Mouse (Mus musculus) stomach, postnatal 0 days (tissue): ENCODE results near the gene Synpo2l. TPM values are rescaled to one million over a fixed set of nuclear protein-coding genes. Genes with fewer than 3 reads are reported as not detected.
A peak's percentile ranks its signal among the peaks of the same experiment; 100 is the strongest.

Experiments used
- ATAC-seq: fragments of 200-750 bp; cut with Nextera tagmentation; 2 replicates; pipeline ENCODE4 v1.8.0; 2017; ENCODE audit not compliant: low FRiP score, low TSS enrichment
- DNase-seq: peaks from one replicate; pipeline ENCODE4 v3.0.0-alpha.2; 2016; ENCODE audit warnings: low spot score
- H3K27ac ChIP-seq: fragments of 300-500 bp; sonication (generic); replicated peaks from 2 replicates; pipeline ENCODE4 v1.5.1; 2014; ENCODE audit warnings: mild to moderate bottlenecking, control low read depth
- H3K27me3 ChIP-seq: fragments of 300-500 bp; sonication (generic); 2 replicates; pipeline ENCODE4 v1.6.1; 2014; ENCODE audit warnings: low read length; ENCODE audit not compliant: control insufficient read depth, insufficient read depth
- H3K36me3 ChIP-seq: fragments of 300-500 bp; sonication (generic); 2 replicates; pipeline ENCODE4 v1.6.1; 2014; ENCODE audit warnings: low read length, mixed read lengths; ENCODE audit not compliant: control insufficient read depth, insufficient read depth
- H3K4me1 ChIP-seq: fragments of 300-500 bp; sonication (generic); replicated peaks from 2 replicates; pipeline ENCODE4 v1.6.1; 2014; ENCODE audit warnings: antibody characterized with exemption; ENCODE audit not compliant: control insufficient read depth, insufficient read depth
- H3K4me2 ChIP-seq: fragments of 300-500 bp; sonication (generic); replicated peaks from 2 replicates; pipeline ENCODE4 v1.6.1; 2014; ENCODE audit warnings: low read depth, mild to moderate bottlenecking, control low read depth, moderate library complexity
- H3K4me3 ChIP-seq: fragments of 300-500 bp; sonication (generic); 2 replicates; pipeline ENCODE4 v1.5.1; 2014; ENCODE audit warnings: low read depth, low read length, control low read depth
- H3K9ac ChIP-seq: fragments of 300-500 bp; sonication (generic); 2 replicates; pipeline ENCODE4 v1.6.1; 2014; ENCODE audit warnings: mild to moderate bottlenecking, low read length, control low read depth, mixed read lengths
- H3K9me3 ChIP-seq: fragments of 300-500 bp; sonication (generic); 2 replicates; pipeline ENCODE4 v1.6.1; 2016; ENCODE audit warnings: low read length; ENCODE audit not compliant: control insufficient read depth
- CTCF ChIP-seq: IDR thresholded peaks from 2 replicates; pipeline ENCODE4 v1.5.1; 2016; ENCODE audit warnings: antibody characterized with exemption, low read depth, mild to moderate bottlenecking, moderate library complexity
- EP300 ChIP-seq: optimal IDR thresholded peaks from 2 replicates; pipeline ENCODE3; 2016; ENCODE audit warnings: antibody characterized with exemption
- WGBS: fragments of 180-500 bp; shearing (Covaris S2); extraction: QIAGEN DNeasy Blood & Tissue Kit; methylation state at CpG from one replicate; pipeline ENCODE4 v1.1.7; 2014; 5-methylcytosine and 5-hydroxymethylcytosine counted together
- microRNA-seq: library from miRNA; unstranded; fragments of <30 nt; microRNA quantifications from one replicate; pipeline ENCODE4, GENCODE M21; 2016
- polyA plus RNA-seq: library from polyadenylated mRNA; unstranded; fragments of >200 nt; fragmentation: Nextera tagmentation; extraction: Ambion mirVana; gene quantifications from 2 replicates; pipeline ENCODE4 v1.2.1, GENCODE M21; 2015

Synpo2l gene
- polyA plus RNA-seq, 1 experiment from 2014 or later = 0.30 TPM

- Histone ChIP-seq H3K27me3 (no peaks in the 10 kb centered on the region), H3K36me3 (no peaks in the 10 kb centered on the region), H3K4me3 (no peak overlapping the region), H3K4me1 (0 out of 2 replicates have a peak, but pooled peaks cover 4% of the 10 kb centered on the region), H3K9ac (no peak overlapping the region), H3K9me3 (no peaks in the 10 kb centered on the region), H3K4me2 (no peak overlapping the region), H3K27ac (peak overlapping the region; percentile 75)
- DNase-seq (no peak), ATAC-seq (peak; percentile 53; the same call in 1 of the 2 replicates)
- 66% methylated on average over 4 of the region's 4 CpGs for WGBS
- TF ChIP-seq CTCF = no peak
- peak; percentile 46 for TF ChIP-seq EP300
These were observed 58.0 kb downstream of the Synpo2l start for GRCm38 (mm10) chr14:20610146-20610545.

DNA sequence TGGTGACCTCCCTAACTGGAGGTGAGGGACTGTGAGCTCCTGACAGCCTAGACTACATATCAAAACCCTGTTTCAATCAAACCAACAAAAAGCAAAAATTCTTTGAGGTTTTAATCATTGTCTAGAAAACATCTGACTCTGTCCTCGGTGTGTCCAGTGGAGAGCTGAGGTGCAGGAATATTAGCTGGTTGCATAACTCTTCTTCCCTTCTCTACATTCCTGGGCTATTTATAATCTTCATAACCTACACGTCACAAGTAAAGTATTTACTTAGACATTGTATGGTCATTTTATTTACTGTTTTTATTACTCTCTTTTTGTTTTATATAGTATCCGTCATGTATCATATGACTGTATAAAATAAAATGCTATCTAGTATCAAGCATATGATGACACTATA is 58.6 kb downstream of the Synpo2l start:
- Histone ChIP-seq H3K4me1 (0 out of 2 replicates have a peak, but pooled peaks cover 4% of the 10 kb centered on the region), H3K27ac (peak overlapping the region; percentile 56; the same call in 1 of the 2 replicates), H3K9ac (no peak overlapping the region), H3K9me3 (no peaks in the 10 kb centered on the region), H3K27me3 (no peaks in the 10 kb centered on the region), H3K4me3 (no peak overlapping the region), H3K4me2 (no peak overlapping the region), H3K36me3 (no peaks in the 10 kb centered on the region)
- 60% methylated on average over 3 of the region's 3 CpGs for WGBS
- no peak for DNase-seq
- TF ChIP-seq EP300 (no peak), CTCF (no peak)
- no peak for ATAC-seq

Small RNA genes within 50 kb of the gene (microRNA-seq; reads per million reads assigned to microRNA genes)
- not detected for gene Mir6946

Other genes starting within 250 kb of the Synpo2l start
- 0.16 and 0.25 TPM in 2 replicates for gene Cfap70, start 216.1 kb downstream of the Synpo2l start, polyA plus RNA-seq
- 82.4 and 86.3 TPM in 2 replicates for gene Anxa7, start 188.2 kb downstream of the Synpo2l start, polyA plus RNA-seq
- gene Mss51, start 171.5 kb downstream of the Synpo2l start, polyA plus RNA-seq = 0.18 and 0.38 TPM in 2 replicates
- gene Ppp3cb, start 121.8 kb downstream of the Synpo2l start, polyA plus RNA-seq = 21.2 and 22.7 TPM in 2 replicates
- gene Usp54, start 27.3 kb downstream of the Synpo2l start, polyA plus RNA-seq = 3.3 and 3.4 TPM in 2 replicates
- 0.10 TPM in 1 of 2 replicates, not detected in the other for gene Myoz1, start 11.8 kb downstream of the Synpo2l start, polyA plus RNA-seq
- gene Sec24c, start 6.0 kb upstream of the Synpo2l start, polyA plus RNA-seq = 41.4 and 42.9 TPM in 2 replicates
- gene Fut11, start 26.6 kb upstream of the Synpo2l start, polyA plus RNA-seq = 13.0 and 13.7 TPM in 2 replicates
- gene Chchd1, start 34.7 kb upstream of the Synpo2l start, polyA plus RNA-seq = 145 and 159 TPM in 2 replicates
- 13.6 and 13.7 TPM in 2 replicates for gene Zswim8, start 39.2 kb upstream of the Synpo2l start, polyA plus RNA-seq
- gene Ndst2, start 66.2 kb upstream of the Synpo2l start, polyA plus RNA-seq = 9.6 and 12.0 TPM in 2 replicates
- gene Camk2g, start 125.7 kb upstream of the Synpo2l start, polyA plus RNA-seq = 35.0 and 38.6 TPM in 2 replicates
- gene Plau, start 168.3 kb upstream of the Synpo2l start, polyA plus RNA-seq = 2.1 and 3.1 TPM in 2 replicates